Mouse (Mus musculus) gonadal fat pad, adult 2 months (tissue): ENCODE results near the gene Srl. TPM values are rescaled to one million over a fixed set of nuclear protein-coding genes. Genes with fewer than 3 reads are reported as not detected.
"Not testable (repeated sequence)": the region's sequence is repeated elsewhere in the genome, so short reads cannot be mapped to it uniquely, and the experiment has no call there.

ENCODE experiments used
- DNase-seq: peaks from one replicate; pipeline ENCODE4 v3.0.0-alpha.2; 2012; ENCODE audit warnings: low read depth
- polyA plus RNA-seq: library from polyadenylated mRNA; depleted of rRNA; stranded (reverse); fragments of >200 nt; gene quantifications from 2 replicates; pipeline ENCODE4 v1.2.3, GENCODE M21; 2012

Srl gene
- polyA plus RNA-seq, 1 experiment, result 4.6 TPM

GRCm38 (mm10) chr16:4474040-4474881 is 67.4 kb downstream of the Srl start:
- not testable (repeated sequence) for DNase-seq

- no peak for DNase-seq
These were observed 68.4 kb downstream of the Srl start for GRCm38 (mm10) chr16:4473231-4473630.

- DNase-seq, result peak; percentile 79
These were observed 68.9 kb downstream of the Srl start for GRCm38 (mm10) chr16:4472687-4473086.

GRCm38 (mm10) chr16:4469599-4470352 is 71.8 kb downstream of the Srl start:
- DNase-seq, result peak; percentile 51

- no peak for DNase-seq
These were observed 77.0 kb downstream of the Srl start for GRCm38 (mm10) chr16:4464529-4465089.

GRCm38 (mm10) chr16:4457927-4458326 is 83.7 kb downstream of the Srl start:
- no peak for DNase-seq

- no peak for DNase-seq
These were observed 85.2 kb downstream of the Srl start for GRCm38 (mm10) chr16:4456391-4456790.

GRCm38 (mm10) chr16:4455693-4456092 is 85.9 kb downstream of the Srl start:
- DNase-seq, result no peak

- no peak for DNase-seq
These were observed 87.1 kb downstream of the Srl start for GRCm38 (mm10) chr16:4454563-4454962.

- no peak for DNase-seq
These were observed 92.2 kb downstream of the Srl start for GRCm38 (mm10) chr16:4449418-4449817.

GRCm38 (mm10) chr16:4448235-4448634 is 93.4 kb downstream of the Srl start:
- no peak for DNase-seq

GRCm38 (mm10) chr16:4446395-4446794 is 95.2 kb downstream of the Srl start:
- no peak for DNase-seq

GRCm38 (mm10) chr16:4444378-4444777 is 97.2 kb downstream of the Srl start:
- no peak for DNase-seq

GRCm38 (mm10) chr16:4439302-4440066 is 102.1 kb downstream of the Srl start:
- no peak for DNase-seq

GRCm38 (mm10) chr16:4436738-4437137 is 104.9 kb downstream of the Srl start:
- DNase-seq, result no peak

- no peak for DNase-seq
These were observed 106.2 kb downstream of the Srl start for GRCm38 (mm10) chr16:4435371-4435770.

GRCm38 (mm10) chr16:4431841-4432240 is 109.8 kb downstream of the Srl start:
- DNase-seq, result no peak

GRCm38 (mm10) chr16:4431013-4431412 is 110.6 kb downstream of the Srl start:
- no peak for DNase-seq

GRCm38 (mm10) chr16:4430232-4430631 is 111.4 kb downstream of the Srl start:
- DNase-seq, result no peak
